Mouse (Mus musculus) frontal cortex, postnatal 10 days (tissue): ENCODE measurements around the gene Dscam.

Source experiments
- DNase-seq, 2 experiments: peaks; one replicate each; pipeline ENCODE4 v3.0.0; 2022; ENCODE audit warnings: low spot score in 2 of 2, mixed read lengths in 1 of 2

Dscam gene

GRCm38 (mm10) chr16:97170513-97171081 lies at the start of gene Dscam:
Gene Dscam (minus strand): TSS chr16:97170752.
- DNase-seq, result peak; percentile 52 to 54

GRCm38 (mm10) chr16:97219381-97219780 lies 48.8 kb upstream of the Dscam start:
- DNase-seq, result no peak

GRCm38 (mm10) chr16:97209997-97210396 lies 39.4 kb upstream of the Dscam start:
- DNase-seq, result peak; percentile 13 to 18

- DNase-seq, result no peak
Observed at GRCm38 (mm10) chr16:97208276-97208675, 37.7 kb upstream of the Dscam start.

GRCm38 (mm10) chr16:97204090-97204489 lies 33.5 kb upstream of the Dscam start:
- DNase-seq, result no peak

- no peak for DNase-seq
Observed at GRCm38 (mm10) chr16:97203554-97203953, 33.0 kb upstream of the Dscam start.

GRCm38 (mm10) chr16:97194630-97195029 lies 24.1 kb upstream of the Dscam start:
- no peak for DNase-seq

- no peak for DNase-seq
Observed at GRCm38 (mm10) chr16:97194179-97194578, 23.6 kb upstream of the Dscam start.

- DNase-seq, result no peak
Observed at GRCm38 (mm10) chr16:97192296-97192695, 21.7 kb upstream of the Dscam start.

GRCm38 (mm10) chr16:97190604-97191003 lies 20.1 kb upstream of the Dscam start:
- no peak for DNase-seq

GRCm38 (mm10) chr16:97171500-97171899 lies 948 bp upstream of the Dscam start:
- DNase-seq, result peak; percentile 65 to 75

GRCm38 (mm10) chr16:97169901-97170512 lies 545 bp downstream of the Dscam start:
- DNase-seq, result peak in 1 of 2 experiments; percentile 43

- DNase-seq, result no peak
Observed at GRCm38 (mm10) chr16:97168614-97169013, 1.9 kb downstream of the Dscam start.

GRCm38 (mm10) chr16:97168030-97168429 lies 2.5 kb downstream of the Dscam start:
- no peak for DNase-seq

GRCm38 (mm10) chr16:97166166-97166565 lies 4.4 kb downstream of the Dscam start:
- DNase-seq, result no peak

- peak; percentile 56 to 62 for DNase-seq
Observed at GRCm38 (mm10) chr16:97165444-97166121, 5.0 kb downstream of the Dscam start.

- DNase-seq, result no peak
Observed at GRCm38 (mm10) chr16:97158279-97158678, 12.3 kb downstream of the Dscam start.

GRCm38 (mm10) chr16:97144544-97145194 lies 25.9 kb downstream of the Dscam start:
- DNase-seq, result no peak

GRCm38 (mm10) chr16:97141943-97142342 lies 28.6 kb downstream of the Dscam start:
- no peak for DNase-seq

- DNase-seq, result no peak
Observed at GRCm38 (mm10) chr16:97135003-97135827, 35.3 kb downstream of the Dscam start.

GRCm38 (mm10) chr16:97127296-97127695 lies 43.3 kb downstream of the Dscam start:
- DNase-seq, result peak; percentile 41 to 65

GRCm38 (mm10) chr16:97110028-97110427 lies 60.5 kb downstream of the Dscam start:
- DNase-seq, result no peak
